ENCODE assay signal across 8 mouse cellular contexts in genomic region chr6:91441145-91441662, GRCm38 (mm10). TPM values are rescaled to one million over a fixed set of nuclear protein-coding genes. Genes with fewer than 3 reads are reported as not detected.
DNase-seq lines count a peak whose midpoint lies in the region; ATAC-seq and TF ChIP-seq lines count a peak whose summit lies in the region.

No protein-coding gene starts in this region.

- 1% methylated on average over 19 of the region's 19 CpGs for WGBS in lung, embryonic 14.5 days
- WGBS in heart, embryonic 14.5 days: 2% methylated on average over 19 of the region's 19 CpGs
- WGBS in liver, embryonic 15.5 days (ENCODE audit: insufficient replicate concordance): 1% methylated on average over 19 of the region's 19 CpGs

- H3K36me3 ChIP-seq in lung, embryonic 14.5 days (ENCODE audit: insufficient read depth): no peaks in the 10 kb centered on the region
- no peaks in the 10 kb centered on the region for H3K36me3 ChIP-seq in heart, embryonic 14.5 days (ENCODE audit: control insufficient read depth, insufficient read depth, low read length)
- H3K36me3 ChIP-seq in liver, embryonic 15.5 days (replicated peaks): no peaks in the 10 kb centered on the region

- ATAC-seq in lung, embryonic 14.5 days (ENCODE audit: insufficient read depth): peak; percentile 59
- ATAC-seq in heart, embryonic 14.5 days (ENCODE audit: insufficient number of reproducible peaks, insufficient read depth, low FRiP score, low read depth): no peak
- ATAC-seq in liver, embryonic 15.5 days (ENCODE audit: insufficient read depth): peak; percentile 63

- H3K4me3 ChIP-seq in lung, embryonic 14.5 days (ENCODE audit: low read depth, low read length): peak overlapping the region; percentile 55
- peak overlapping the region; percentile 70 to 75 for H3K4me3 ChIP-seq in heart, embryonic 14.5 days (ENCODE audit: control insufficient read depth in 1 of 2, insufficient read depth in 1 of 2, low read depth in 1 of 2, low read length in 2 of 2)
- peak overlapping the region; percentile 65 for H3K4me3 ChIP-seq in liver, embryonic 15.5 days (replicated peaks)

- peak overlapping the region; percentile 66 for H3K4me2 ChIP-seq in lung, embryonic 14.5 days
- H3K4me2 ChIP-seq in heart, embryonic 14.5 days (ENCODE audit: low read length): peak overlapping the region; percentile 92
- H3K4me2 ChIP-seq in liver, embryonic 15.5 days: peak overlapping the region; percentile 80

- H3K9me3 ChIP-seq in lung, embryonic 14.5 days (ENCODE audit: low read depth, low read length): no peaks in the 10 kb centered on the region
- H3K9me3 ChIP-seq in heart, embryonic 14.5 days (ENCODE audit: control insufficient read depth, low read length): no peaks in the 10 kb centered on the region
- no peaks in the 10 kb centered on the region for H3K9me3 ChIP-seq in liver, embryonic 15.5 days (replicated peaks)

- TF ChIP-seq CTCF in lung, embryonic 14.5 days (IDR thresholded peaks at IDR 0.05; ENCODE audit: low read depth): no peak

- H3K9ac ChIP-seq in lung, embryonic 14.5 days: peak overlapping the region; percentile 75
- H3K9ac ChIP-seq in heart, embryonic 14.5 days (ENCODE audit: low read length): peak overlapping the region; percentile 75
- peak overlapping the region; percentile 40 for H3K9ac ChIP-seq in liver, embryonic 15.5 days

- 0 out of 2 replicates have a peak, but pooled peaks cover 4% of the 10 kb centered on the region for H3K27me3 ChIP-seq in lung, embryonic 14.5 days (ENCODE audit: insufficient read depth, low read length)
- peaks cover 15% of the 10 kb centered on the region for H3K27me3 ChIP-seq in heart, embryonic 14.5 days (ENCODE audit: control insufficient read depth, insufficient read depth, low read length)
- H3K27me3 ChIP-seq in liver, embryonic 15.5 days: peaks cover 36% of the 10 kb centered on the region

- peak; percentile 11 for DNase-seq in lung, embryonic 14.5 days
- DNase-seq in lung, adult 18-20 months: no peak
- peak; percentile 17 for DNase-seq in c-Kit-positive CD71-negative TER-119-negative erythroid progenitor cells, embryonic 14.5 days (ENCODE audit: low read depth)
- no peak for DNase-seq in Muller cell, postnatal 12 days (ENCODE audit: inconsistent ontology term)
- DNase-seq in left cerebral cortex, adult 18-20 months (ENCODE audit: low spot score in 2 of 2): no peak
- no peak for DNase-seq in lung, postnatal 25 days (ENCODE audit: low spot score)

- H3K4me1 ChIP-seq in lung, embryonic 14.5 days (ENCODE audit: insufficient read depth): no peaks in the 10 kb centered on the region
- H3K4me1 ChIP-seq in heart, embryonic 14.5 days (ENCODE audit: control insufficient read depth in 2 of 2, insufficient read depth in 2 of 2, low read length in 2 of 2): peaks cover 3 to 5% of the 10 kb centered on the region in 2 experiments; a peak in 1 of 4 replicates
- H3K4me1 ChIP-seq in liver, embryonic 15.5 days (replicated peaks): peaks cover 10% of the 10 kb centered on the region

- 0 out of 2 replicates have a peak overlapping the region, but pooled peaks have one; percentile 12 for H3K27ac ChIP-seq in lung, embryonic 14.5 days (ENCODE audit: low read depth)
- H3K27ac ChIP-seq in heart, embryonic 14.5 days (replicated peaks in 1 of 2; ENCODE audit: control insufficient read depth in 1 of 2, insufficient read depth in 1 of 2, low read depth in 2 of 2, low read length in 2 of 2): peak overlapping the region; percentile 62 to 70
- H3K27ac ChIP-seq in liver, embryonic 15.5 days (replicated peaks): peak overlapping the region; percentile 64; the same call in 1 of the 2 replicates

RNA-seq across cellular contexts. Expression of gene Wnt7a, which starts 30.0 kb away (rescaled TPM):
- polyA plus RNA-seq in lung, embryonic 14.5 days (2014; fragmentation: Nextera tagmentation; extraction: Ambion mirVana): 0.50 and 0.72 TPM in 2 replicates
- not detected in 2 replicates for polyA plus RNA-seq in heart, embryonic 14.5 days (2014; fragmentation: Nextera tagmentation; extraction: Ambion mirVana)
- polyA plus RNA-seq in liver, embryonic 15.5 days (2015; fragmentation: Nextera tagmentation; extraction: Ambion mirVana): not detected in 2 replicates
- total RNA-seq in left cerebral cortex, adult 18-20 months (2021): 10 to 100 TPM; 13.8 to 13.9 TPM

RNA-seq across cellular contexts. Expression of gene Chchd4, which starts 32.1 kb away (rescaled TPM):
- 28.7 and 32.0 TPM in 2 replicates for polyA plus RNA-seq in lung, embryonic 14.5 days (2014; fragmentation: Nextera tagmentation; extraction: Ambion mirVana)
- polyA plus RNA-seq in heart, embryonic 14.5 days (2014; fragmentation: Nextera tagmentation; extraction: Ambion mirVana): 32.5 TPM in 2 replicates
- polyA plus RNA-seq in liver, embryonic 15.5 days (2015; fragmentation: Nextera tagmentation; extraction: Ambion mirVana): 12.3 and 13.8 TPM in 2 replicates
- 10 to 100 TPM; 21.3 to 22.2 TPM for total RNA-seq in left cerebral cortex, adult 18-20 months (2021)

RNA-seq across cellular contexts. Expression of gene Tmem43, which starts 32.3 kb away (rescaled TPM):
- 57.6 and 57.9 TPM in 2 replicates for polyA plus RNA-seq in lung, embryonic 14.5 days (2014; fragmentation: Nextera tagmentation; extraction: Ambion mirVana)
- polyA plus RNA-seq in heart, embryonic 14.5 days (2014; fragmentation: Nextera tagmentation; extraction: Ambion mirVana): 27.1 and 27.3 TPM in 2 replicates
- 12.0 and 12.2 TPM in 2 replicates for polyA plus RNA-seq in liver, embryonic 15.5 days (2015; fragmentation: Nextera tagmentation; extraction: Ambion mirVana)
- total RNA-seq in left cerebral cortex, adult 18-20 months (2021): 10 to 100 TPM; 29.4 to 30.8 TPM

Comparison
In these comparisons a context has a peak if more than half of its experiments do, and no peak if none do; other contexts are left out.
1. DNase-seq: peak in lung, embryonic 14.5 days (single experiment) and c-Kit-positive CD71-negative TER-119-negative erythroid progenitor cells, embryonic 14.5 days (single experiment); none in lung, adult 18-20 months (0 of 2), Muller cell, postnatal 12 days (single experiment), left cerebral cortex, adult 18-20 months (0 of 2) and lung, postnatal 25 days (single experiment).
2. H3K27ac ChIP-seq: peak in every context shown above with its lines; median percentile 66 in heart, embryonic 14.5 days; 64 in liver, embryonic 15.5 days; 12 in lung, embryonic 14.5 days.
3. Peak in every context shown above with its lines, with median percentiles within 50 percentile points of each other: H3K4me2 ChIP-seq, H3K4me3 ChIP-seq and H3K9ac ChIP-seq.